Mouse (Mus musculus) limb, embryonic 13.5 days (tissue): ENCODE measurements at regions not wholly inside any gene's neighbourhood (a gene's known extent, or its start where the extent isn't known, plus 50 kb on each side); places are given as distances from the start of the nearest gene placed in this dataset.
"Not testable (repeated sequence)": the region's sequence is repeated elsewhere in the genome, so short reads cannot be mapped to it uniquely, and the experiment has no call there.

Source experiments
- ATAC-seq: fragments of 200-750 bp; cut with Nextera tagmentation; 2 replicates; pipeline ENCODE4 v1.8.0; 2017; ENCODE audit warnings: low read depth, moderate number of reproducible peaks, moderate TSS enrichment; ENCODE audit not compliant: low FRiP score
- H3K27ac ChIP-seq: fragments of 300-500 bp; sonication (generic); 2 replicates; pipeline ENCODE4 v1.5.1; 2015; ENCODE audit warnings: inconsistent platforms, mild to moderate bottlenecking, moderate library complexity
- H3K27me3 ChIP-seq: fragments of 300-500 bp; sonication (generic); 2 replicates; pipeline ENCODE4 v1.6.1; 2015; ENCODE audit warnings: mild to moderate bottlenecking, inconsistent platforms
- H3K36me3 ChIP-seq: fragments of 300-500 bp; sonication (generic); 2 replicates; pipeline ENCODE4 v1.6.1; 2015; ENCODE audit warnings: inconsistent platforms, mild to moderate bottlenecking, moderate library complexity
- H3K4me1 ChIP-seq: fragments of 300-500 bp; sonication (generic); 2 replicates; pipeline ENCODE4 v1.6.1; 2015; ENCODE audit warnings: inconsistent platforms
- H3K4me2 ChIP-seq: fragments of 300-500 bp; sonication (generic); replicated peaks from 2 replicates; pipeline ENCODE4 v1.6.1; 2015; ENCODE audit warnings: inconsistent platforms, mild to moderate bottlenecking, moderate library complexity
- H3K4me3 ChIP-seq: fragments of 300-500 bp; sonication (generic); 2 replicates; pipeline ENCODE4 v1.5.1; 2015; ENCODE audit warnings: moderate library complexity, mild to moderate bottlenecking, inconsistent platforms
- H3K9ac ChIP-seq: fragments of 300-500 bp; sonication (generic); 2 replicates; pipeline ENCODE4 v1.6.1; 2015; ENCODE audit warnings: mild to moderate bottlenecking, inconsistent platforms
- H3K9me3 ChIP-seq: fragments of 300-500 bp; sonication (generic); 2 replicates; pipeline ENCODE4 v1.6.1; 2016; ENCODE audit warnings: inconsistent platforms
- WGBS: fragments of 180-500 bp; shearing (Covaris S2); methylation state at CpG from one replicate; pipeline ENCODE4 v1.1.7; 2015; 5-methylcytosine and 5-hydroxymethylcytosine counted together

DNA sequence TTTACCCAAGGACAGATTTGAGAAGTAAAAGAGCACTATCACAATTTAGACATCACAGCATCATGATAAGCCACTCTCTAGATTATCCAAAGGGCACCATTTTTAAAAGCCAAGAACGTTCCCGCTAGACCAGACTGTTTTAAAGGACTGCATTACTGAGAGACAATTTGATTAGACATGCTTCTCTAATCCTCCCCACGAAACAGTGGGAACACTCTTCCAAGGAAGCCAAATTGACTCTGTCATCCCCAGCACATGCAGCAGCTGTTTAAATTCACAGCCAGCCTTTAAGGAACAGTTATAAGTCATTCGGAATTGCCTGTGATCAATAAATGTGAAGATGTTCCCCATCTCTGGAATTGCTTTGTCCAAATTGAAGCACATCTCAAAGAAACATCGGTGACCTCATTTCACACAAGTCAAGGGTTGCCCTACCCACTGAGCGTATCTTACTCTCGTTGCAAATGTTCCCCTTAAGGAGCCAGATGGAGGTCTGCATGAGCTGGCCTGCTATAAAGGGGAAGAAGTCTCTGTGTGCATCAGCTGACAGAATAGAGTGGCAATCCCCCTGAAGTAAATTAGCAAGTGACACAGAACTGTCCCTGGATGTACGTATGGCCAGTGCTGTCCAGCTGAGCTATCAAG, 393.2 kb downstream of the Pid1 start:
- Histone ChIP-seq H3K9ac (no peak overlapping the region), H3K4me1 (no peaks in the 10 kb centered on the region), H3K36me3 (no peaks in the 10 kb centered on the region), H3K4me3 (no peak overlapping the region), H3K27ac (no peak overlapping the region), H3K9me3 (no peaks in the 10 kb centered on the region), H3K4me2 (no peak overlapping the region), H3K27me3 (no peaks in the 10 kb centered on the region)
- 76% methylated on average over 8 of the region's 8 CpGs for WGBS
- ATAC-seq, result no peak

DNA sequence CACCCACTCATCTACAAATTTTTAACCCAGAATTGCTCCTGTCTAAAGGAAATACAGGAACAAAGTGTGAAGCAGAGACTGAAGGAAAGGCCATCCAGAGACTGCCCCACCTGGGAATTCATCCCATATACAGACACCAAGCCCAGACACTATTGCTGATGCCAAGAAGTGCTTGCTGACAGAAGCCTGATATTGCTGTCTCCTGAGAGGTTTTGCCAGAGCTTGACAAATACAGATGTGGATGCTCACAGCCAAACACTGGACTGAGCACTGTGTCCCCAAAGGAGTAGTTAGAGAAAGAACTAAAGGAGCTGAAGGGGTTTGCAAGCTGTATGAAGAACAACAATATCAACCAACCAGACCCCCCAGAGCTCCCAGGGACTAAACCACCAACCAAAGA, 399.3 kb downstream of the Pid1 start:
- ATAC-seq, H3K36me3 ChIP-seq: not testable (repeated sequence)

DNA sequence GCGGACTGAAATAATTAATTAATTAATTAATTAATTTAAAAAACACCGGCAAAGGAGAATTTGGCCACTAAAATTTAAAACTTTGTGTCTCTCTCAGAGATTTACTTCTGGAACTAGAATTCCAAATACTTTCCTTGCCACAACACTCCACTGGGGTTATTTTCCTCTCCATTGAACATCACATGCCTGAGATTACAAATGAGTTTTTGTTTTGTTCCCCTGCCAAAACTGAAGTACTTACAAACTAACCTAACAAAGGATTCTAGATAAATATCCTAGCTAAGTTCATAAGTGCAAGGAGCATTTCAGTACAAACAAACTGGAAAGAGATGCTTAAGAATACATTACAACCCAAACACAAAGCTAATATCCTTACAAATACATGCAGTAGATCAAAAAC, 402.2 kb downstream of the Pid1 start:
- no peaks in the 10 kb centered on the region for H3K9me3 ChIP-seq
- no peak overlapping the region for H3K9ac ChIP-seq
- no peak overlapping the region for H3K27ac ChIP-seq
- H3K27me3 ChIP-seq, result no peaks in the 10 kb centered on the region
- no peak for ATAC-seq
- no peak overlapping the region for H3K4me2 ChIP-seq
- WGBS, result 93% methylated on average over 2 of the region's 2 CpGs
- no peaks in the 10 kb centered on the region for H3K4me1 ChIP-seq
- H3K36me3 ChIP-seq, result no peaks in the 10 kb centered on the region
- no peak overlapping the region for H3K4me3 ChIP-seq

More for the DNA sequence above, 399.3 kb downstream of the Pid1 start:
- not testable (repeated sequence) for H3K4me1 ChIP-seq, H3K27ac ChIP-seq, H3K9me3 ChIP-seq, H3K4me3 ChIP-seq, H3K9ac ChIP-seq, H3K27me3 ChIP-seq, H3K4me2 ChIP-seq

DNA sequence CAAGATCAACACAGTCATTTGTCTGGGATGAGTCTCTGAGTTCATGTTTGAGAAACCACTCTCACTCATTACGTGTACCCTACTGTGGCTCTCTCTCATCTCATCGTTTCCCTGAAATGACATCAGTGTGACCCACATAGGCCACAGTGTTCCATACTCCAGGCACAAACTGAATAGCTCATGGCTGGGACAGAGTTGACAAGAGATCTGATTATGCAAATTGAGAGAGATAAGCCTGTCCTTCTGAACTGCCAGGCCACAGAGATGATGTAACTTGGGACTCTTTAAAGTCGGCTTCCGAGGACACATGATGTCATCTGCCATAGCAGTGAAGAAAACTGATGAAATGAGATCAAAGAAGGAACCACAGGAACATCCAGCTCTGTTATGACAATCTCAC, 404.2 kb downstream of the Pid1 start:
- no peak overlapping the region for H3K27ac ChIP-seq
- H3K36me3 ChIP-seq, result no peaks in the 10 kb centered on the region
- H3K9me3 ChIP-seq, result no peaks in the 10 kb centered on the region
- no peak overlapping the region for H3K4me2 ChIP-seq
- ATAC-seq, result no peak
- H3K9ac ChIP-seq, result no peak overlapping the region
- no peaks in the 10 kb centered on the region for H3K4me1 ChIP-seq
- 87% methylated on average over 4 of the region's 4 CpGs for WGBS
- H3K27me3 ChIP-seq, result no peaks in the 10 kb centered on the region
- no peak overlapping the region for H3K4me3 ChIP-seq

DNA sequence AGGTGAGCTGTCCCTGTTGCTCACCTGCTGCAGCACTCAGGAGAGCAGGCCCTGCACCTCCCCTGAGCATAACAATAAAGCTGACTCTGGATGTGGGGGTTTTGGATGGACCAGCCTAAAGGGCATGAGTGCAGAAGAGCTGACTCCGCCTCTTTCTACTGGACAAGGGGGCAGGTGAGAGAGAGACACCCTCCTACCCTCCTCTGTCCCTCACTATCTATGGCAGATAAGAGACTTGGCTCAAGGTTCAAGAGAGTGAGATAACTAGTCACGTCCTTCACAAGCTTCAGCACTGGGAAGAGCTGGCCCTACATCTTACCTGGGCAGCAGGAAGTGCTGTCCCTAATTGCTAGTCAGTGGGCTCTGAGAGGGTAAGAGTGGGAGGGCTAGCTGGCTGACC, 441.1 kb downstream of the Pid1 start:
- H3K9ac ChIP-seq, result no peak overlapping the region
- WGBS, result 85% methylated on average over 2 of the region's 2 CpGs
- H3K4me2 ChIP-seq, result no peak overlapping the region
- H3K36me3 ChIP-seq, result no peaks in the 10 kb centered on the region
- no peak overlapping the region for H3K4me3 ChIP-seq
- no peaks in the 10 kb centered on the region for H3K4me1 ChIP-seq
- H3K27ac ChIP-seq, result no peak overlapping the region
- no peak for ATAC-seq
- 0 out of 2 replicates have a peak, but pooled peaks cover 4% of the 10 kb centered on the region for H3K27me3 ChIP-seq
- H3K9me3 ChIP-seq, result no peaks in the 10 kb centered on the region

DNA sequence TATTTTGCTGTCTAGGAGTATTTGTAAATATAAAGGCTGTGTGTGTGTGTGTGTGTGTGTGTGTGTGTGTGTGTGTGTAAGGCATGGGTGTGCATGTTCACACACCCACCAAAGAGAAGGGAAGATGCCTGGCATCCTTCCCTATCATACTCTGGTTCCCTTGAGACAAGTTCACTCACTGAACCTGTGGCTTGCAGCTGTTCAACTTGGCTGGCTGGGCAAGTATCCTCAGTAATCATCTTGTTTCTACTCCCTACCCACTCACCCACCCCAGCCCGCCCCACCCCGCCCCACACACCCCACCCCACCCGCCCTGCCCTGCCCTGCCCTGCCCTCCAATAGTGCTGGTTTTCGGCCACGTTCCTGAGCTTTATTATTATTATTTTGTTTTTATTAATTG, 448.5 kb downstream of the Pid1 start:
- Histone ChIP-seq H3K4me2 (no peak overlapping the region), H3K4me1 (no peaks in the 10 kb centered on the region), H3K4me3 (no peak overlapping the region), H3K9ac (no peak overlapping the region), H3K9me3 (no peaks in the 10 kb centered on the region), H3K36me3 (no peaks in the 10 kb centered on the region), H3K27me3 (no peaks in the 10 kb centered on the region), H3K27ac (no peak overlapping the region)
- WGBS, result 94% methylated on average over 4 of the region's 5 CpGs
- no peak for ATAC-seq

DNA sequence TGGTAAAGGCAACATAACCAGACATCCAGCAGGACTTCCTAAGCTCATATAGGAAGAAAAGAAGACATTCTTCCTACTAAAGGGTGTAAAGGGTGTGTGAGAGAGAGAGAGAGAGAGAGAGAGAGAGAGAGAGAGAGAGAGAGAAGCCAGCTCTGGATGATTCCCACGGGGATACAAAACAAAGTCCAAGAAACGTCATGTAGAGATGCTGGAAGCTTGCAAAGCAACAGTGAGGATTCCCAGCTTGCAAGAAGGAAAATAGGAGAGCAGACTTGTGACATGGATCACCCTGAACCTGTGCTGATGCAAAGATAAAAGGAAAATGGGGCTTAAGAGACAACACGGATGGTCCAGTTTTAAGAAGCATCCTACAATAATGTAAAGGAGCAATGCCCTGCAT, 456.6 kb downstream of the Pid1 start:
- no peak for ATAC-seq
- Histone ChIP-seq H3K9me3 (no peaks in the 10 kb centered on the region), H3K4me3 (no peak overlapping the region), H3K27me3 (no peaks in the 10 kb centered on the region), H3K4me1 (no peaks in the 10 kb centered on the region), H3K4me2 (no peak overlapping the region), H3K36me3 (no peaks in the 10 kb centered on the region), H3K27ac (no peak overlapping the region), H3K9ac (no peak overlapping the region)
- WGBS, result 60% methylated on average over 3 of the region's 3 CpGs

DNA sequence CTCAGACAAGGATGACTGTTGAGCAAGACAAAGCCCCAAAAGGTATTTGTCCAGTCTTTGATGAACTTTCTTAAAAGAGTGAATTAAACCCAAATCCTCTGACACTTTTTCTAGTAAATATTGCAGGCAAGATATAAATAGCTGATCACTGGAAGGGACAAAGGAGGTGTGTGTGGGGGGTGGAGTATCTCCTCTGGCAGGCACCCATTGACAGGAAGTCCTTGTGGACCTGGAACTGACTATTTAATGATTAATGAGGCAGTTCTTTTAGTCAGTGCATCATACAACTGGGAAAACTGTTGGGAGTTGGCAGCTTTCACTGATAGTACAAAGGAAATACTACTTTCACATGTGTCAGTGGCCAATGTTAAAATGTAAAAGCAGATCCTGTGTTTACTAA, 457.1 kb downstream of the Pid1 start:
- Histone ChIP-seq H3K36me3 (no peaks in the 10 kb centered on the region), H3K9me3 (no peaks in the 10 kb centered on the region), H3K27ac (no peak overlapping the region), H3K4me1 (no peaks in the 10 kb centered on the region), H3K27me3 (no peaks in the 10 kb centered on the region), H3K4me3 (no peak overlapping the region), H3K9ac (no peak overlapping the region), H3K4me2 (no peak overlapping the region)
- no peak for ATAC-seq

DNA sequence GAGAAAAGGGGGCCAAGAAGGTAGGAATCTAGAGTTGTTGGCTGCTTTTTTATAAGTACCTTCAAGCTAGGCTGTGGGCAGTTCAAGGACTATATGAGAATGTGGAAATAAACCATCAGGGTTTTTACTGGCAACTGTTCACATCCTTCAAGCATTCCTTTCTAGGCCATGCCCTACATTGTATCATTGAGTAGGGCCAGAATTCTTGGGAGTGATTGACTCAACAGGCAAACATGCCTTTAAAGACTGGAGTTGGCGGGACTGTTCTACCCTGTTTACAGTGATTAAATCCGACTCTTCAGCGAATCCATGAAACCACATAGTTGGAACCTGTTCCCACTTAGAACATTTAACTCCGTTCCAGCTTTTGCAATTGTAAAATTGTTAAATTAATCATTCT, 463.8 kb downstream of the Pid1 start:
- 78% methylated on average over 4 of the region's 4 CpGs for WGBS
- no peak for ATAC-seq

DNA sequence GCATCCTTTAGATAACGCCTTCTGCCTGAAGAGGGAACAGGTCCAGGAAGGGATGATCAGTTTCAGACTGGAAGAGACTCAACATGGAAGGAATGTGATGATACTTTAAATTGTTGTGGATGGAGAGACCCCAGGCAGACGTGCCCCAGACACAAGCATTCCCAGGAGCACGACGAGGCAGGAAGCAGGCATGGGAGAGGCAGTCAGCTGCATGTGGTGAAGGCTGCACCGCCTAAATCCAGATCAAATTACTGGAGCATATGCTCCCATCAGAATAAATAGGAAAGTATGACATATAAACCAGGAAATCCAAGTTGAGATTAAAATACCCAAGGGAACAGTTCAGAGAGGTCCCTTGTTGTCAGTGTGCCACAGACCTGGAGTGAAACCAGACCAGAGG, 467.3 kb downstream of the Pid1 start:
- peak; percentile 73; the same call in 1 of the 2 replicates for ATAC-seq
- H3K36me3 ChIP-seq, result no peaks in the 10 kb centered on the region
- no peak overlapping the region for H3K27ac ChIP-seq
- no peak overlapping the region for H3K9ac ChIP-seq
- H3K4me1 ChIP-seq, result peaks cover 10% of the 10 kb centered on the region; the same call in 1 of the 2 replicates
- H3K27me3 ChIP-seq, result no peaks in the 10 kb centered on the region
- 17% methylated on average over 5 of the region's 5 CpGs for WGBS
- H3K4me3 ChIP-seq, result no peak overlapping the region
- no peaks in the 10 kb centered on the region for H3K9me3 ChIP-seq
- no peak overlapping the region for H3K4me2 ChIP-seq

More for the DNA sequence above, 463.8 kb downstream of the Pid1 start:
- Histone ChIP-seq H3K27ac (no peak overlapping the region), H3K27me3 (no peaks in the 10 kb centered on the region), H3K9me3 (no peaks in the 10 kb centered on the region), H3K4me2 (no peak overlapping the region), H3K4me1 (peaks cover 10% of the 10 kb centered on the region; the same call in 1 of the 2 replicates), H3K9ac (no peak overlapping the region), H3K36me3 (no peaks in the 10 kb centered on the region), H3K4me3 (no peak overlapping the region)

DNA sequence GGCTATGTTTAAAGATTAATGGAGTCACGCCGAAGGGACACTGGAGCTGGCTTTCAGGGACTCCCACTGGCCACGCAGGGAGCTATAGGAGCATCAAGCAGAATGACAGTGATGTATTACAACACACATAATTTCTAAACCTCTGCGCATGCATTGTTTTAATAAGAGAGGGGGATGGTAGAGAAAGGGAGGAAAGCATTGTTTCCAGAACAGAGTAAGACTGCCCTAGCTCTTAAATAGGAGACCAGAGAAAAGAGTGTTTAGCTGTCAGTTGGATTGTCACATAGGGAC, 471.1 kb upstream of the Sphkap start:
- H3K27ac ChIP-seq, result no peak overlapping the region
- WGBS, result 82% methylated on average over 4 of the region's 4 CpGs
- no peak overlapping the region for H3K9ac ChIP-seq
- no peaks in the 10 kb centered on the region for H3K9me3 ChIP-seq
- no peaks in the 10 kb centered on the region for H3K4me1 ChIP-seq
- no peak for ATAC-seq
- H3K4me3 ChIP-seq, result no peak overlapping the region
- no peaks in the 10 kb centered on the region for H3K36me3 ChIP-seq
- no peaks in the 10 kb centered on the region for H3K27me3 ChIP-seq
- no peak overlapping the region for H3K4me2 ChIP-seq

DNA sequence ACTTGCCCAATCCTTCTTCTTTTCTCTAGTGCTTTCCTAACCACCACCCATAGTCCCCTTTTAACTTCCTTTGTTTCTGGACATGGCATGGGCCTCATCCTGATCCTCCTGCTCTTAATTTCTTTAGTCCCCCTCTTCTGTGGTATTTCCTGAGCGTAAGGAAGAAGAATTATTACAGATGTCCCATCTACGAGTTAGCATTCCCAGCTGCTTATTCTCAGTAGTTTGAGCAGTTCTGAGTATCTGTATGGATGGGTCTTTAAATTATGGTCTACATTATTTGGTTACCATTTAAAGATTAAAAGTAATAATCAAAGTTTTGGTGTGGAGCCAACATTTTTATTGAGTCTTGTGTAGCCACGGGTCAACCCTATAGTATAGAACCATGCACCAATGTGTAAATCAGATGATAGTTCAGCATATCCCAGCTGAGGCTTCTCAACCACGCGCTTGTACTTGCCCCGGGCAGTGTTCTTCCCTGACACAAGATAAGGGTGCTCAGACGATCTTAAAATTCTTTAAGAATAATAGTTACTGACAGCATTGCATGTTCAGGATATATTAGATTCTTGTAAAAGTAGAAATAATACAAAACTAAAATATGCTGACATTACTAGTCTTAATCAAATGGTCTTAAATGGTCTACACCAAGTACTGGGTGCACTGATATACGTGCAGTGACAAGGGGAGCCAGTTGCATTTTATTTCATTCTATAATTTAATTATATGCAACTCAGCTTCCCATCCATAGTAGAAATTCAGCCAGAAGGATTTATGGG, 470.5 kb upstream of the Sphkap start:
- H3K36me3 ChIP-seq, result no peaks in the 10 kb centered on the region
- H3K4me2 ChIP-seq, result no peak overlapping the region
- no peak for ATAC-seq
- 82% methylated on average over 8 of the region's 8 CpGs for WGBS
- no peak overlapping the region for H3K27ac ChIP-seq
- no peak overlapping the region for H3K9ac ChIP-seq
- H3K4me1 ChIP-seq, result no peaks in the 10 kb centered on the region
- no peaks in the 10 kb centered on the region for H3K27me3 ChIP-seq
- no peaks in the 10 kb centered on the region for H3K9me3 ChIP-seq
- H3K4me3 ChIP-seq, result no peak overlapping the region
